Mouse (Mus musculus): ENCODE measurements around the gene Wdr62. TPM values are rescaled to one million over a fixed set of nuclear protein-coding genes. Genes with fewer than 3 reads are reported as not detected.

Wdr62 gene
- polyA plus RNA-seq, 1 experiment from 2014 or later: 7.7 TPM

- Histone ChIP-seq H3K4me3 (ENCODE audit: low read depth, low read length) (peak overlapping the region; percentile 87), H3K36me3 (ENCODE audit: control insufficient read depth, insufficient read depth, low read length) (no peaks in the 10 kb centered on the region), H3K27me3 (ENCODE audit: control insufficient read depth, insufficient read depth, low read length) (no peaks in the 10 kb centered on the region; the same call in 1 of the 2 replicates), H3K27ac (ENCODE audit: low read depth, low read length) (peak overlapping the region; percentile 95), H3K9me3 (replicated peaks; ENCODE audit: control insufficient read depth, low read length) (no peaks in the 10 kb centered on the region), H3K9ac (ENCODE audit: low read depth, low read length) (peak overlapping the region; percentile 76), H3K4me1 (ENCODE audit: control insufficient read depth, insufficient read depth, low read length) (peaks cover 6% of the 10 kb centered on the region), H3K4me2 (peak overlapping the region; percentile 79)
- peak; percentile 79 for ATAC-seq (replicated peaks; ENCODE audit: insufficient number of reproducible peaks, low FRiP score, low TSS enrichment)
- under 1% methylated on average over 20 of the region's 20 CpGs for WGBS (ENCODE audit: insufficient replicate concordance)
Measured at GRCm38 (mm10) chr7:30280670-30281138, 485 bp upstream of the Wdr62 start.

DNA sequence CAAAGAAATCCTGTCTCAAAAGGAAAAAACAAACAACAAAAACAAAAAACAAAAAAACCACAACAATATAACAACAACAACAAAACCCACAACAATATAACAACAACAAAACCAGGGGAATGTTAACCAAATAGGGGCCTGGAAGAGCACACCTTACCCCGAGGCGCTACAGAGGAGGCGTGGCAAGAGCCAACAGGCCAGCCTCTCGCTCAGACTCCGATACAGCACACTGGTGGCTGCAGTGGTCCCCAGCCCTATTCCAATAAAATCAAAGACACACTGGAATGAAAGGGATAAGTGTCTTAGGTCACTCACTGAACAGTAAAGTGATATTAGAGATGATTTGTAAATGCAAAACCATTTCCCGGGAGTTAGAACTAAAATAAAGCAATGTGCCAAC, 683 bp downstream of the Wdr62 start:
- H3K4me1 ChIP-seq (ENCODE audit: control insufficient read depth, insufficient read depth, low read length): peaks cover 11% of the 10 kb centered on the region
- ATAC-seq (replicated peaks; ENCODE audit: insufficient number of reproducible peaks, low FRiP score, low TSS enrichment): no peak
- peak overlapping the region; percentile 95 for H3K27ac ChIP-seq (ENCODE audit: low read depth, low read length)
- H3K9me3 ChIP-seq (replicated peaks; ENCODE audit: control insufficient read depth, low read length): no peaks in the 10 kb centered on the region
- peak overlapping the region; percentile 76 for H3K9ac ChIP-seq (ENCODE audit: low read depth, low read length)
- peak overlapping the region; percentile 87 for H3K4me3 ChIP-seq (ENCODE audit: low read depth, low read length)
- 0% methylated on average over 6 of the region's 6 CpGs for WGBS (ENCODE audit: insufficient replicate concordance)
- peak overlapping the region; percentile 79 for H3K4me2 ChIP-seq
- H3K27me3 ChIP-seq (ENCODE audit: control insufficient read depth, insufficient read depth, low read length): no peaks in the 10 kb centered on the region
- H3K36me3 ChIP-seq (ENCODE audit: control insufficient read depth, insufficient read depth, low read length): no peaks in the 10 kb centered on the region

DNA sequence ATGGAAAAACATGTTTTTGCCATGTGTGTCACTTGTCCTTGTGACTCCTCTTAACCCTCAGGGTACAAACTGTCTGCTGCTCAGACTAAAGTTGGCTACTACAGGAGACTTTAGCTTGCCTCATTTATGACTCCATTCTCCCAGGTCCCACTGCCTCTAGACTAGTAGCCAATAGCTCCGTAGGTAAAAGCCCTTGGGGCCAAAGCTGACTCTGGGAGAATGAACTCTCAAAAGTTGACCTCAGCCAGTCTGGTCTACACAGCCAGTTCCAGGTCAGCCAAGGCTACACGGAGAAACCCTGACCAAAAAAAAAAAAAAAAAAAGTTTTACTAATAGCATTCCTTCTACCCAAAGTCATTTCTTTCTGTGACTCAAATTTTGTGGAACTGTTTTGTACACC, 1.3 kb downstream of the Wdr62 start:
- Histone ChIP-seq H3K9ac (ENCODE audit: low read depth, low read length) (no peak overlapping the region), H3K4me2 (peak overlapping the region; percentile 79), H3K27ac (ENCODE audit: low read depth, low read length) (no peak overlapping the region), H3K27me3 (ENCODE audit: control insufficient read depth, insufficient read depth, low read length) (no peaks in the 10 kb centered on the region), H3K4me3 (ENCODE audit: low read depth, low read length) (peak overlapping the region; percentile 87), H3K9me3 (replicated peaks; ENCODE audit: control insufficient read depth, low read length) (no peaks in the 10 kb centered on the region), H3K4me1 (ENCODE audit: control insufficient read depth, insufficient read depth, low read length) (peaks cover 13% of the 10 kb centered on the region), H3K36me3 (ENCODE audit: control insufficient read depth, insufficient read depth, low read length) (no peaks in the 10 kb centered on the region)
- 67% methylated on average over 2 of the region's 2 CpGs for WGBS (ENCODE audit: insufficient replicate concordance)
- ATAC-seq (replicated peaks; ENCODE audit: insufficient number of reproducible peaks, low FRiP score, low TSS enrichment): no peak

- Histone ChIP-seq H3K27ac (ENCODE audit: low read depth, low read length) (no peak overlapping the region), H3K4me1 (ENCODE audit: control insufficient read depth, insufficient read depth, low read length) (peaks cover 12% of the 10 kb centered on the region), H3K9me3 (replicated peaks; ENCODE audit: control insufficient read depth, low read length) (no peaks in the 10 kb centered on the region), H3K9ac (ENCODE audit: low read depth, low read length) (no peak overlapping the region), H3K4me2 (no peak overlapping the region), H3K4me3 (ENCODE audit: low read depth, low read length) (no peak overlapping the region), H3K27me3 (ENCODE audit: control insufficient read depth, insufficient read depth, low read length) (no peaks in the 10 kb centered on the region), H3K36me3 (ENCODE audit: control insufficient read depth, insufficient read depth, low read length) (peaks cover 7% of the 10 kb centered on the region; the same call in 1 of the 2 replicates)
- no peak for ATAC-seq (replicated peaks; ENCODE audit: insufficient number of reproducible peaks, low FRiP score, low TSS enrichment)
- WGBS (ENCODE audit: insufficient replicate concordance): 72% methylated on average over 6 of the region's 6 CpGs
Measured at GRCm38 (mm10) chr7:30274383-30274782, 5.8 kb downstream of the Wdr62 start.

GRCm38 (mm10) chr7:30269641-30270040, 10.6 kb downstream of the Wdr62 start:
- ATAC-seq (replicated peaks; ENCODE audit: insufficient number of reproducible peaks, low FRiP score, low TSS enrichment): no peak
- 80% methylated on average over 4 of the region's 4 CpGs for WGBS (ENCODE audit: insufficient replicate concordance)
- Histone ChIP-seq H3K4me1 (ENCODE audit: control insufficient read depth, insufficient read depth, low read length) (peaks cover 7% of the 10 kb centered on the region), H3K27ac (ENCODE audit: low read depth, low read length) (no peak overlapping the region), H3K27me3 (ENCODE audit: control insufficient read depth, insufficient read depth, low read length) (no peaks in the 10 kb centered on the region), H3K4me2 (no peak overlapping the region), H3K9ac (ENCODE audit: low read depth, low read length) (no peak overlapping the region), H3K36me3 (ENCODE audit: control insufficient read depth, insufficient read depth, low read length) (peaks cover 7% of the 10 kb centered on the region), H3K9me3 (replicated peaks; ENCODE audit: control insufficient read depth, low read length) (no peaks in the 10 kb centered on the region), H3K4me3 (ENCODE audit: low read depth, low read length) (no peak overlapping the region)

- Histone ChIP-seq H3K27ac (ENCODE audit: low read depth, low read length) (peak overlapping the region; percentile 24; the same call in 1 of the 2 replicates), H3K27me3 (ENCODE audit: control insufficient read depth, insufficient read depth, low read length) (no peaks in the 10 kb centered on the region), H3K36me3 (ENCODE audit: control insufficient read depth, insufficient read depth, low read length) (peaks cover 7% of the 10 kb centered on the region), H3K4me1 (ENCODE audit: control insufficient read depth, insufficient read depth, low read length) (peaks cover 4% of the 10 kb centered on the region; the same call in 1 of the 2 replicates), H3K9me3 (replicated peaks; ENCODE audit: control insufficient read depth, low read length) (no peaks in the 10 kb centered on the region), H3K4me2 (no peak overlapping the region), H3K4me3 (ENCODE audit: low read depth, low read length) (no peak overlapping the region), H3K9ac (ENCODE audit: low read depth, low read length) (no peak overlapping the region)
- 45% methylated on average over 3 of the region's 3 CpGs for WGBS (ENCODE audit: insufficient replicate concordance)
- no peak for ATAC-seq (replicated peaks; ENCODE audit: insufficient number of reproducible peaks, low FRiP score, low TSS enrichment)
Measured at GRCm38 (mm10) chr7:30266780-30267179, 13.4 kb downstream of the Wdr62 start.

GRCm38 (mm10) chr7:30265935-30266334, 14.3 kb downstream of the Wdr62 start:
- Histone ChIP-seq H3K4me3 (ENCODE audit: low read depth, low read length) (no peak overlapping the region), H3K27me3 (ENCODE audit: control insufficient read depth, insufficient read depth, low read length) (no peaks in the 10 kb centered on the region), H3K4me2 (no peak overlapping the region), H3K9ac (ENCODE audit: low read depth, low read length) (no peak overlapping the region), H3K36me3 (ENCODE audit: control insufficient read depth, insufficient read depth, low read length) (peaks cover 2% of the 10 kb centered on the region), H3K9me3 (replicated peaks; ENCODE audit: control insufficient read depth, low read length) (no peaks in the 10 kb centered on the region), H3K27ac (ENCODE audit: low read depth, low read length) (no peak overlapping the region), H3K4me1 (ENCODE audit: control insufficient read depth, insufficient read depth, low read length) (peaks cover 4% of the 10 kb centered on the region; the same call in 1 of the 2 replicates)
- WGBS (ENCODE audit: insufficient replicate concordance): 89% methylated on average over 7 of the region's 7 CpGs
- ATAC-seq (replicated peaks; ENCODE audit: insufficient number of reproducible peaks, low FRiP score, low TSS enrichment): no peak

DNA sequence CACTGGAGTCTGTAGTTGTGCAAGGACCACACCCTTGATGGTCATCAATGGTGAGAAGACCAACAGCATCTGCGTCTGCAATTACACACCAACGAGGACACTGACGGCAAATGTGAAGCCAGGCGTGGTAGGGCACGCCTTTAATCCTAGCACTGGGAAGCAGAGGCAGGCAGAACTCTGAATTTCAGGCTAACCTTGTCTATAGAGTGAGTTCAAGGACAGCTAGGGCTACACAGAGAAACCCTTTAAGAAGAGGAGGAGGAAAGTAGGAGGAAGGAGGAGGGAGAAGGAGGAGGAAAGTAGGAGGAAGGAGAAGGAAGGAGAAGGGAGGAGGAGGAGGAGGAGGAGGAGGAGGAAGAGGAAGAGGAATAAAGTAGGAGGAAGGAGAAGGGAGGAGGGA, 14.7 kb downstream of the Wdr62 start:
- Histone ChIP-seq H3K4me2 (no peak overlapping the region), H3K27me3 (ENCODE audit: control insufficient read depth, insufficient read depth, low read length) (no peaks in the 10 kb centered on the region), H3K4me3 (ENCODE audit: low read depth, low read length) (no peak overlapping the region), H3K9ac (ENCODE audit: low read depth, low read length) (no peak overlapping the region), H3K4me1 (ENCODE audit: control insufficient read depth, insufficient read depth, low read length) (peaks cover 4% of the 10 kb centered on the region; the same call in 1 of the 2 replicates), H3K27ac (ENCODE audit: low read depth, low read length) (no peak overlapping the region), H3K36me3 (ENCODE audit: control insufficient read depth, insufficient read depth, low read length) (no peaks in the 10 kb centered on the region; the same call in none of the 2 replicates), H3K9me3 (replicated peaks; ENCODE audit: control insufficient read depth, low read length) (no peaks in the 10 kb centered on the region)
- 95% methylated on average over 5 of the region's 5 CpGs for WGBS (ENCODE audit: insufficient replicate concordance)
- no peak for ATAC-seq (replicated peaks; ENCODE audit: insufficient number of reproducible peaks, low FRiP score, low TSS enrichment)

DNA sequence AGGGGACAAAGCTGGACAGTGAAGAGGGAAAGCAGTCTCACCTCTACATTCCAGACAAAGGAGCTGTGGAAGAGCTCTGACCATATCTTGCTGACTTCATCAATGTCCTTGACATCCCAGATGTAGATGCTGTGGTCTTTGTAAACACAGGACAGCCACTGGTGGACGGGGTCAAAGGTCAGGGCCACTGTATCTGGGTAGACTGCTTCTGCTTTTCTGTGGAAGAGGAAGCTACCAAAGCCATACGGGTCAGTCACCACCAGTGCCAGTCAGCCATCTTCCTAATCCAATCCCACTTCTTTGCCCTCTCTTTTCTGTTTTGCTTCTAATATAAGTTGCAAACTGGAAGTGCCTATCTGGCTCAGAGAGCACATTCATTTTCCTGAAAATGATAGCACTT, 15.2 kb downstream of the Wdr62 start:
- Histone ChIP-seq H3K36me3 (ENCODE audit: control insufficient read depth, insufficient read depth, low read length) (no peaks in the 10 kb centered on the region; the same call in none of the 2 replicates), H3K4me3 (ENCODE audit: low read depth, low read length) (no peak overlapping the region)
- 71% methylated on average over 2 of the region's 2 CpGs for WGBS (ENCODE audit: insufficient replicate concordance)

More for the DNA sequence above, 15.2 kb downstream of the Wdr62 start:
- no peak for ATAC-seq (replicated peaks; ENCODE audit: insufficient number of reproducible peaks, low FRiP score, low TSS enrichment)
- Histone ChIP-seq H3K4me2 (no peak overlapping the region), H3K9ac (ENCODE audit: low read depth, low read length) (no peak overlapping the region), H3K27me3 (ENCODE audit: control insufficient read depth, insufficient read depth, low read length) (no peaks in the 10 kb centered on the region), H3K9me3 (replicated peaks; ENCODE audit: control insufficient read depth, low read length) (no peaks in the 10 kb centered on the region), H3K4me1 (ENCODE audit: control insufficient read depth, insufficient read depth, low read length) (peaks cover 4% of the 10 kb centered on the region; the same call in 1 of the 2 replicates), H3K27ac (ENCODE audit: low read depth, low read length) (no peak overlapping the region)

All from heart, embryonic 11.5 days (tissue).